Mouse (Mus musculus) midbrain, embryonic 10.5 days (tissue): ENCODE results near the gene Plpp7. TPM values are rescaled to one million over a fixed set of nuclear protein-coding genes. Genes with fewer than 3 reads are reported as not detected.

ENCODE experiments used
- DNase-seq: peaks from one replicate; pipeline ENCODE4 v3.0.0-alpha.2; 2017; ENCODE audit warnings: low spot score
- H3K27ac ChIP-seq: fragments of 300-500 bp; sonication (generic); replicated peaks from 2 replicates; pipeline ENCODE4 v1.5.1; 2016; ENCODE audit warnings: mild to moderate bottlenecking
- H3K27me3 ChIP-seq: fragments of 300-500 bp; sonication (generic); 2 replicates; pipeline ENCODE4 v1.6.1; 2016; ENCODE audit warnings: low read depth, mild to moderate bottlenecking; ENCODE audit not compliant: poor library complexity, severe bottlenecking
- H3K36me3 ChIP-seq: fragments of 300-500 bp; sonication (generic); 2 replicates; pipeline ENCODE4 v1.6.1; 2016; ENCODE audit warnings: mild to moderate bottlenecking, moderate library complexity
- H3K4me1 ChIP-seq: fragments of 300-500 bp; sonication (generic); 2 replicates; pipeline ENCODE4 v1.6.1; 2016
- H3K4me3 ChIP-seq: fragments of 300-500 bp; sonication (generic); 2 replicates; pipeline ENCODE4 v1.5.1; 2016; ENCODE audit warnings: mild to moderate bottlenecking, moderate library complexity
- H3K9me3 ChIP-seq: fragments of 300-500 bp; sonication (generic); replicated peaks from 2 replicates; pipeline ENCODE4 v1.6.1; 2016; ENCODE audit warnings: mild to moderate bottlenecking
- WGBS: fragments of 180-500 bp; shearing (Covaris S2); methylation state at CpG from one replicate; pipeline ENCODE4 v1.1.7; 2016; 5-methylcytosine and 5-hydroxymethylcytosine counted together
- polyA plus RNA-seq: library from polyadenylated mRNA; unstranded; fragments of >200 nt; fragmentation: Nextera tagmentation; extraction: Ambion mirVana; gene quantifications from 2 replicates; pipeline ENCODE4 v1.2.1, GENCODE M21; 2016

Gene Plpp7
- polyA plus RNA-seq, 1 experiment from 2014 or later: 7.1 TPM

DNA sequence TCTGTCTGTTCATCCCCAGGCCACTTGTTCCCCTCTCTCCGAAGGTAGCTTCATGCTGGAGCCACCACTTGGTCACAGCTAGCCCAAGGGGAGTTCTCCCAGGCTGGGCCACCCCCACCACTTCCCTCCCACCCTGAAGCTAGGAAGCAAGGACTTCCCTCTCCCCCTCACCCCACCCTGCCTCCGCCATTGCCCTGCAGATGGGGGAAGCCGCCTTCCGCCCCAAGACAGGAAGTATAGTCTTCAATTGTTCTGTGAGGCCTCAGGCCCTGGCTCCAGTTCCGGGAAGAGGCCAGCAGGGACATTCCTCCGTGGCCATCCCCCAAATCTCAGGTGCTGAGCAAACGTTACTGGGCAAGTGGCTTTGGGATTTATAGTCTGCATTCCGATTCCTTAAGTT, 16.8 kb upstream of the Plpp7 start:
- H3K9me3 ChIP-seq: no peaks in the 10 kb centered on the region
- peak overlapping the region; percentile 35; the same call in 1 of the 2 replicates for H3K27ac ChIP-seq
- H3K4me1 ChIP-seq: peaks cover 28% of the 10 kb centered on the region
- DNase-seq: no peak
- H3K4me3 ChIP-seq: no peak overlapping the region
- no peaks in the 10 kb centered on the region for H3K36me3 ChIP-seq
- 62% methylated on average over 8 of the region's 8 CpGs for WGBS
- peaks cover 37% of the 10 kb centered on the region for H3K27me3 ChIP-seq

DNA sequence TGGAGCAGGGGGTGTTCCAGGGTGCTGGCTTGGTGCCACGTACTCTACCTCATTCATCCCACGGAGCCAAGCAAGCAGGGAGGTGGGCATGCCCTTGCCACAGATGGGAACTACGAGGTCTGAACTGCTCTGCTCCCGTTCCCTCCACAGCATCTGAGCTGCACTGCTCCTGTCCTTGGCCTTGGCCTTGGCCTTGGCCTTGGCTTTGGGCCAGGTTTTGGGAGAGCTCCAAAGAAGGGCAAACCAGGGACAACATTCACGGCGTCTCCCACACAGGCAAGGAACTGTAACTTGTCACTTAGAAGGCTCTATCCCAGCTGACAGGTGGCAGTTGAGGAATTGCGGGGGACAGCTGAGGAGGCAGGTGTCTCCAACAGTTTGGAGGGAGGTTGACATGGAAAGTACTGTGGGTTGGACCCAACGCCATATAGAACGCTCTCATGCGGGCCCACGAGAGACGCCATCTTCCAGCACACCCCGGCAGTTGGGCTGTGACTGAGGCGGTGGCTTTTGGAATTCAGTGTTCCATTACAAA, 16.1 kb upstream of the Plpp7 start:
- DNase-seq: no peak
- peaks cover 35% of the 10 kb centered on the region for H3K4me1 ChIP-seq
- no peak overlapping the region for H3K4me3 ChIP-seq
- no peaks in the 10 kb centered on the region for H3K36me3 ChIP-seq
- H3K27me3 ChIP-seq: peaks cover 44% of the 10 kb centered on the region
- 94% methylated on average over 14 of the region's 14 CpGs for WGBS
- H3K27ac ChIP-seq: no peak overlapping the region
- H3K9me3 ChIP-seq: no peaks in the 10 kb centered on the region

DNA sequence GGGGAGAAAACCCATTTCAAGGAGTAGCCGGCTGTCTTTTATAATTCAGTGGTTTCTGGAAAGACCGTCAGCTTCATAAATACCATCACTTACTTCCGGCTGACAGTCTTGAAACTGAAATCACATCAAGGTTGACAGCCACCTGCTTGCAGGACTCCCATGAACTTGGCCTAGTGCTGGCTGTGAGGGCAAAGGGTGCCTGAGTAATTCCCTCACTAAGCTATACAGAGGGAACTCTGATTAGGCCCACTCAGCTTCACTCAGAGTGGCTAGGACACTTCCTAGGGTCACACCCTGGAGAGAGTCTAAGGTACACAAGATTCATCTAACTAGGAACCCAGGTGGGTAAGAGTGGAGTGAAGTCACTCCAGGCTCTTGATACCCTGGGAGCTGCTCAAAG, 14.6 kb upstream of the Plpp7 start:
- Histone ChIP-seq H3K4me1 (peaks cover 36% of the 10 kb centered on the region), H3K4me3 (no peak overlapping the region), H3K27ac (no peak overlapping the region), H3K27me3 (peaks cover 59% of the 10 kb centered on the region), H3K36me3 (no peaks in the 10 kb centered on the region), H3K9me3 (no peaks in the 10 kb centered on the region)
- WGBS: 93% methylated on average over 3 of the region's 3 CpGs
- DNase-seq: no peak

DNA sequence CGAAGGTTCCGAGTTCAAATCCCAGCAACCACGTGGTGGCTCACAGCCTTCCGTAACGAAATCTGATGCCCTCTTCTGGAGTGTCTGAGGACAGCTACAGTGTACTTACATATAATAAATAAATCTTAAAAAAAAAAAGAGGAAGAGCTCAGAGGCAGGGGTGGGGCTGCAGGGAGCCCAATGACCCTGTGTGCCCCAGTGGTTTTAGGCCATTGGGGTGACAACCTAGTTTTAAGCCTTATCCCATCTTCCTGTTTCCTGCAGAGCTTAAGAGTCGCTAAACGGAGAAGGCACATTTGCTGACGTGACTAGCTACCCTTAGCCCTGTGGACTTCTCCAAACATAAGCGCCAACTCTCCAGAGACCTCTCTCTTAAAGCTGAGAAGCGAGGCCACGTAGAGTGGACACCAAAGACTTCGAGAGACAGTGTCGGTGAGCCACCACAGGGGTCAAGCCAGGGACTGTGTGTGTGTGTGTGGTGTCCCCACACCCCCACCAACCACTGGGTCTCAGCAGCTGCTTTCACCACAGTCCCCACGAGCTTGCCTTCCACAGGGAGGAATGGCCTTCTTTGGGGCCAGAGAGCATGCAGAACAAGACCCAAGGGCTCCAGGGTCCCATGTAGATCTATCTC, 13.9 kb upstream of the Plpp7 start:
- Histone ChIP-seq H3K4me1 (peaks cover 36% of the 10 kb centered on the region), H3K4me3 (peak overlapping the region; percentile 69; the same call in 1 of the 2 replicates), H3K9me3 (no peaks in the 10 kb centered on the region), H3K27ac (no peak overlapping the region), H3K36me3 (no peaks in the 10 kb centered on the region), H3K27me3 (peaks cover 66% of the 10 kb centered on the region)
- 82% methylated on average over 14 of the region's 14 CpGs for WGBS
- DNase-seq: no peak

DNA sequence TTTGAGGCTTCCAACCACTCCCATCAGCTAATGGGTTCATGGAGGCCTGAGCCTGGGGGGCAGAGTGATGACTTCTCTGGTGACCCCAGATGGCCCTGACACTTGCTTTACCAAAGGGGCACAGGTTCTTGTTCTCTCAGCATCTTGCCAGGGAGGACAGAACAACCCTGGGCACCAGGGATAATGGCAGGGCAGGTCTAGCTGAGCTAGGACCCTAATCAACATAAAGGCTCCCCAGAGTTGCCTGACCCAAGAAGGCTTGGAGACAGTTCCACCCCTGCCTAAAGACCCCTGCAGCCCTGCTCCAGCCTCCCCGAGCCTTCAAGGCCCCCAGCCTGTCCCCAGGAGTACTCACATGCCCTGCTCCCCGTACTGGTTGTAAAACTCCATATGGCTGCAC, 13.1 kb upstream of the Plpp7 start:
- H3K27me3 ChIP-seq: peaks cover 74% of the 10 kb centered on the region

DNA sequence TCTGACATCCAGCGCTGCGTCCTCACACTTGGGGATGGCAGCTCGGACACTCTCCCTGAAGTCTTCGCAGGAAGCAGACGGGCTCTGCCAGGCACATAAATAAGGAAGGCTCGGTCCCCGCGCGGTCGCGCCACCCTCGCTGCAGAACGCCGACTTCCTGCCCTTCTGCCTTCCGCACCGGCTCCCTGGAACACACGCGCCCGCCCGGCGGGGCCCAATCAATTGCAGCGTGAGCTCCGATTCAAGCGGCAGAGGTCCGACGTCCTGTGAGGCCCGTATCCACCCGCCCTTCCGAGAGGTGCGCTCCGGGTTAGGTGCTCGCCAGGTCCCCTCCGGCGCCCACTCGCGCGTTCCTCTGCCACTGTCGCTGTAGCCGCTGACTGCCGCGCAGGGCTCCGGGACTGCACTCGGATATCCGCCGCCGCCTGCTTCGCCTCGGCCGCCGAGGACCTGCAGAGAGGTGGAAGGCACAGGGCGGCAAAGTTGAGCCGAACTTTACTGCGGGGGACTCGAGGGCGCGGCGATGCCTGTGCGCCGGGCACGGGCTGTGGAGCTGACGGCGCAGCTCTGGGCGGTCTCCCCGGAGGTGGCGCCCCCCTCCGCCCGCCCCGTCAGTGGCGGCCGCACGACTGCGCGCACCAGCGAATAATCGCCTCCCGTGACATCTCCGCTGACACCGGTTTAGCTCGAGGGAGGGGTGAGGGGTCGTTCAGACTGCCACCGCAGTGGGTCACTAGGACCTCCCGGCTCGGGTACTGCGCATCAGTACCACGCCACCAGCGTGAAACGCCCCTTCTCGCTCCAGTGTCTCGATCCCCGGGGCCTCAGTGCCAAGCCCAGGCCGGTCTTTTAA, 11.9 kb upstream of the Plpp7 start:
- Histone ChIP-seq H3K36me3 (no peaks in the 10 kb centered on the region), H3K4me3 (peak overlapping the region; percentile 69), H3K27me3 (peaks cover 86% of the 10 kb centered on the region), H3K9me3 (no peaks in the 10 kb centered on the region), H3K4me1 (peaks cover 37% of the 10 kb centered on the region), H3K27ac (peak overlapping the region; percentile 64)
- peak; percentile 54 for DNase-seq
- under 1% methylated on average over 91 of the region's 91 CpGs for WGBS

More for the DNA sequence above, 13.1 kb upstream of the Plpp7 start:
- H3K27ac ChIP-seq: no peak overlapping the region; the same call in 1 of the 2 replicates
- DNase-seq: no peak
- peaks cover 36% of the 10 kb centered on the region for H3K4me1 ChIP-seq
- 60% methylated on average over 2 of the region's 2 CpGs for WGBS
- no peaks in the 10 kb centered on the region for H3K36me3 ChIP-seq
- H3K9me3 ChIP-seq: no peaks in the 10 kb centered on the region
- peak overlapping the region; percentile 69 for H3K4me3 ChIP-seq

DNA sequence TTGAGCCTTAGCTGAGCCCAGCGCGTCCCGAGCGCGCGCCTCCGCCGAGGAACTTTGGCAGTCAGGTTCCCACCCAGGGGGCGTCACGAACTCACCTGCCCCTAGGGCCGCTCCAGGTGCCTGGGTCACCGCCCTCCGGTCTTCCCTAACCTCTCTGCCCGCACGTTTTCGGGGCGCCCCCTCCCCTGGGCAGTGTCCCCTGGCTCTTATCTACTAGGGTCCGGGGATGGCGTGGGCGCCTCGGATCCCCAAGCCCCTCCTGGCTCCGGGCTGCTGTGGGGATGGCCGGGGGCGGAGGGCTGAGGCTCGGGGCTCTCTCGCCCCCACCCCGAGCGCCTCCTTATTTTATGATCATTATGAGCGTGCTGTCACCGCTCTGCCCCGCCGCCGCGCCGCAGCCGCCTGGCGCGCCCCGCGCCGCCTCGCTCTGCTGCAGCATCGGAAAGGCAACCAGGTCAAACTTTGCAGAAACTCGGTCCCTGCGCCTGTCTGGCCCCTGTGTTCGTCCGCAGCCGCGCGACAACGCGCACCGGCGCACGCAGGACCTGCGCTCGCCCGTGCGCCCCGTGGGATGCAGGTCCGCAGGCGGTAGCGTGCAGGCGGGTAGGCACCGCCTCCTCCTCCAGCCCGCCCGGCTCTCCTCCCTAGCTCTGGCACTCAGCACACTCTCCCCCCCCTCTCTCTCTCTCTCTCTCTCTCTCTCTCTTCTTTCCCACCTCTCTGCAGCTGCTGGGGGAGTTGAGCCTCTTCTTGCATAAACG, 11.0 kb upstream of the Plpp7 start, which contains the start of gene Fam78a:
Gene Fam78a, minus strand, starts transcription at position 747 of the 761 bp plus-strand sequence.
- no peaks in the 10 kb centered on the region for H3K9me3 ChIP-seq
- peak; percentile 57 for DNase-seq
- H3K36me3 ChIP-seq: no peaks in the 10 kb centered on the region
- peak within 1 kb of the TSS; percentile 69 for H3K4me3 ChIP-seq
- peak within 1 kb of the TSS; percentile 64 for H3K27ac ChIP-seq
- peaks cover 91% of the 10 kb centered on the region for H3K27me3 ChIP-seq
- under 1% methylated on average over 65 of the region's 68 CpGs for WGBS
- H3K4me1 ChIP-seq: peaks cover 40% of the 10 kb centered on the region

DNA sequence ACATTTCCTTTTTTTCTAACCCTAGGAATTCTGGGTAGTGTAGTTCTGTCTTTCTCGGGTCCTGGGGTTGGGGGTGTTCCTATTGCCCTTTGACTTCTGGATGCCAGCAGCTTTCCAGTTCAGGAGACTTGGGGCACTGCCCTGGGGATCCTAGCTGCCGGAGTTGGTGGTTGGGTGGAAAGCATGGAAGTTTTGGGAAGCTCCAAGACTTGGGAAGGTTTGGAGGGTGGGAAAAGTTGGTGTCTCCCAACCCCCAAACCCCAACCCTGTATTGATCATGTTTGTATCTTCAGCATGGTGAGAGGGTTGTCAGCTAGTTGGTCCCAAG, 10.5 kb upstream of the Plpp7 start:
- no peak for DNase-seq
- H3K4me1 ChIP-seq: peaks cover 40% of the 10 kb centered on the region
- H3K9me3 ChIP-seq: no peaks in the 10 kb centered on the region
- no peaks in the 10 kb centered on the region for H3K36me3 ChIP-seq
- H3K27ac ChIP-seq: no peak overlapping the region
- 21% methylated on average over 2 of the region's 2 CpGs for WGBS
- H3K4me3 ChIP-seq: peak overlapping the region; percentile 69
- H3K27me3 ChIP-seq: peaks cover 94% of the 10 kb centered on the region

DNA sequence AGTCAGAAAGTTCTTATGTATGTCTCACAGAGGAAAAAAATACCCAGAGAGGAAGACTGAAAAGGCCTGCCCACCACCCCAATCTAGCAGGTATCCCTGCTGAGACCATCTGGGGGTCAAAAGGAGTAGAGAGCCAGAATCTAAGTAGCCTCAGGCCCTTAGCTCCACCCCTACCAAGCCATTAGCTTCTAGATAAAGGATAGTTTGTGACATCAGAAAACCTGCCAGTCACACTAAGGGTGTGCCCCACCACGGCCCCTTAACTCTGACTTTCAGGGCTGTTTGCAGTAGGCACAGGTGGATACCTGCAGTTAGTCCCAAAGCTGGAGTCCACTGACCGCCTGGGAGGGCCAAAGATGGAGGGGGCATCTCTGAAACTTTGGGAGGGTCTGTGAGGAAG, 10.1 kb upstream of the Plpp7 start:
- Histone ChIP-seq H3K4me1 (peaks cover 40% of the 10 kb centered on the region), H3K4me3 (no peak overlapping the region), H3K36me3 (no peaks in the 10 kb centered on the region), H3K9me3 (no peaks in the 10 kb centered on the region), H3K27me3 (peaks cover 98% of the 10 kb centered on the region), H3K27ac (no peak overlapping the region)
- WGBS: 71% methylated on average over 2 of the region's 2 CpGs
- DNase-seq: no peak

DNA sequence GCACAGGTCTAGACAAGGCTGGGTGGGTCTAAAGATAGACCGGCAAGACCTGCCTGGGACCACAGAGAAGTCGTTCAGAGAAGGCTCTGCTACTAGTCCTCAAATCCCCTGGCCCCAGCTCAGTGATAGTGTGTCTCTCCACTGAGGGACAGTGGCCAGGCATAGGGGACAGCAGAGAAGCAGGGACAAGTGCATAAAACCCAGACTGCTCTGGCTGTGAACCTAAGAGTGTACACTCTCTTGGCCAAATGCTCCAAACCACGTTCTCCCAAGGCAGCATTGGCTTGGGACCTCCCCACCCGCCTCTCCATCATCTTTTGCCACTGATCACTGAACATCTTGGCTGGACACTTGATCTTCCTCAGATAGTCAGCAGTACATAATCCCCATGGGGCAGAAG, 7.7 kb upstream of the Plpp7 start:
- H3K9me3 ChIP-seq: no peaks in the 10 kb centered on the region
- H3K4me3 ChIP-seq: no peak overlapping the region
- H3K27ac ChIP-seq: no peak overlapping the region
- H3K4me1 ChIP-seq: peaks cover 29% of the 10 kb centered on the region
- DNase-seq: no peak
- H3K27me3 ChIP-seq: peaks cover 81% of the 10 kb centered on the region
- 65% methylated on average over 4 of the region's 4 CpGs for WGBS
- no peaks in the 10 kb centered on the region for H3K36me3 ChIP-seq

DNA sequence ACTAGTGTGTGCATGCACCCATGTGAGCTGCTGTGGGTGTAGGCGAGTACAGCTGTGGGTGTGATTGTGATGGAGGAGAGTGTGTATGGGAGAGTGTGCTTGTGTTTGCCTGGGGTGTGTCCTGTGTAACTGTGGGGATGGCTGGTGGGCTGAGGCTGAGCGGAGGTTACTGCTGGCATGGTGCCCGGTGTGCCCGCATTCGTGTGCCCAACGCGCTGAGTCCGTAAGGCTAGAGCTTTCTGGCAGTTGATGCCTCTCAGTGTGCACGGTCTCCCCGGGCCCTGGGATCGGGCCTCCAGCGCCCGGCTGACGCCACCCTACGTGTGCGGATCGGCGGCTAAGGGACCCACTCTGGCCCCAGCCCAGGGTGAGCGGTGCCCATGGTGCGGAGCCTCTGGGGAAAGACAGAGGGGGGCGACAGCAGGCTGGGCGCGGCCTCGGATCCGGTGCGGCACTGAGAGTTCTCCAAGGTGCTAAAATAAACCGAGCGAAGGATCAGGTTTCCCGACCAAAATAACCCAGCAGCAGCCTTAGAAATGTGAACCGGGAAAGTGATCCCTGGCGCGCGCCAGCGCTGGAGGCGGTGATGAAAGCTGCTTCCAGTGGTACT, 6.9 kb upstream of the Plpp7 start:
- Histone ChIP-seq H3K4me3 (peak overlapping the region; percentile 37), H3K27me3 (peaks cover 73% of the 10 kb centered on the region), H3K4me1 (peaks cover 21% of the 10 kb centered on the region), H3K36me3 (no peaks in the 10 kb centered on the region), H3K9me3 (no peaks in the 10 kb centered on the region), H3K27ac (no peak overlapping the region)
- DNase-seq: no peak
- 10% methylated on average over 35 of the region's 35 CpGs for WGBS

DNA sequence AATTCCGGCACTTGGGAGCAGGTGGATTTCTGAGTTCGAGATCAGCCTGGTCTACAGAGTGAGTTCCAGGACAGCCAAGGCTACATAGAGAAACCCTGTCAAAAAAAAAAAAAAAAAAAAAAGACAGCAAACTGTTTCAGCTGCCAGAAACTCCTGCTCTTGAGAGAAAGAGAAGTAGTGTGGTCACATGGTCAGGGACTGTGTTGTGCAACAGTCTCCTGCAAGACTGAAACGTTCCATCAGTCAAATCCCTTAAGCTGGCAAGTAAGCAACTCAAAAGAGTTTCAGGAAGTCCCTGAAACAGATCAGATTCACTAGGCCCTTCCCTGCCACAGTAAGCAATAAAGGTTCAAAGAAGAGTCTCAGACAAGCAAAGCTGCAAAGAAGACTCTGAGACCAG, 5.7 kb upstream of the Plpp7 start:
- Histone ChIP-seq H3K27me3 (peaks cover 61% of the 10 kb centered on the region), H3K9me3 (no peaks in the 10 kb centered on the region), H3K4me3 (no peak overlapping the region), H3K36me3 (no peaks in the 10 kb centered on the region), H3K27ac (no peak overlapping the region), H3K4me1 (peaks cover 10% of the 10 kb centered on the region)
- 76% methylated on average over 3 of the region's 3 CpGs for WGBS
- DNase-seq: no peak
